Mouse (Mus musculus): ENCODE data around the gene Selplg. TPM values are rescaled to one million over a fixed set of nuclear protein-coding genes. Genes with fewer than 3 reads are reported as not detected.

Selplg gene
- polyA plus RNA-seq, 1 experiment, result 13.6 TPM

- H3K4me3 ChIP-seq (replicated peaks; ENCODE audit: insufficient read depth, low read depth, low read length), result no peak overlapping the region
- TF ChIP-seq CTCF (IDR thresholded peaks at IDR 0.05; ENCODE audit: borderline replicate concordance, insufficient read depth, low read depth, low read length) (no peak), POLR2A (IDR thresholded peaks at IDR 0.05; ENCODE audit: borderline replicate concordance, insufficient read depth, low read length) (no peak)
- H3K27me3 ChIP-seq (ENCODE audit: control insufficient read depth, insufficient read depth, low read length), result no peaks in the 10 kb centered on the region
- 87% methylated on average over 9 of the region's 9 CpGs for WGBS
- no peak overlapping the region for H3K27ac ChIP-seq (ENCODE audit: insufficient read depth, low read length)
- no peak for DNase-seq
- H3K4me1 ChIP-seq (ENCODE audit: control insufficient read depth, insufficient read depth, low read length), result peaks cover 4% of the 10 kb centered on the region
Observed at GRCm38 (mm10) chr5:113842906-113843305, 10.5 kb upstream of the Selplg start.

- H3K27ac ChIP-seq (ENCODE audit: insufficient read depth, low read length), result no peak overlapping the region
Observed at GRCm38 (mm10) chr5:113842244-113842643, 9.8 kb upstream of the Selplg start.

GRCm38 (mm10) chr5:113841243-113842225 lies 9.1 kb upstream of the Selplg start:
- Histone ChIP-seq H3K4me1 (ENCODE audit: control insufficient read depth, insufficient read depth, low read length) (no peaks in the 10 kb centered on the region), H3K27ac (ENCODE audit: insufficient read depth, low read length) (no peak overlapping the region), H3K4me3 (replicated peaks; ENCODE audit: insufficient read depth, low read depth, low read length) (no peak overlapping the region), H3K27me3 (ENCODE audit: control insufficient read depth, insufficient read depth, low read length) (no peaks in the 10 kb centered on the region)
- 73% methylated on average over 23 of the region's 23 CpGs for WGBS
- no peak for DNase-seq
- no peak for TF ChIP-seq POLR2A (IDR thresholded peaks at IDR 0.05; ENCODE audit: borderline replicate concordance, insufficient read depth, low read length)
- TF ChIP-seq CTCF (IDR thresholded peaks at IDR 0.05; ENCODE audit: borderline replicate concordance, insufficient read depth, low read depth, low read length), result no peak

More at GRCm38 (mm10) chr5:113842244-113842643, 9.8 kb upstream of the Selplg start:
- TF ChIP-seq CTCF (IDR thresholded peaks at IDR 0.05; ENCODE audit: borderline replicate concordance, insufficient read depth, low read depth, low read length), result no peak
- TF ChIP-seq POLR2A (IDR thresholded peaks at IDR 0.05; ENCODE audit: borderline replicate concordance, insufficient read depth, low read length), result no peak
- WGBS, result 92% methylated on average over 9 of the region's 9 CpGs
- no peak overlapping the region for H3K4me3 ChIP-seq (replicated peaks; ENCODE audit: insufficient read depth, low read depth, low read length)
- peaks cover 3% of the 10 kb centered on the region for H3K4me1 ChIP-seq (ENCODE audit: control insufficient read depth, insufficient read depth, low read length)
- no peaks in the 10 kb centered on the region for H3K27me3 ChIP-seq (ENCODE audit: control insufficient read depth, insufficient read depth, low read length)
- no peak for DNase-seq

GRCm38 (mm10) chr5:113840443-113840842 lies 8.0 kb upstream of the Selplg start:
- Histone ChIP-seq H3K27ac (ENCODE audit: insufficient read depth, low read length) (no peak overlapping the region), H3K4me3 (replicated peaks; ENCODE audit: insufficient read depth, low read depth, low read length) (no peak overlapping the region), H3K4me1 (ENCODE audit: control insufficient read depth, insufficient read depth, low read length) (no peaks in the 10 kb centered on the region), H3K27me3 (ENCODE audit: control insufficient read depth, insufficient read depth, low read length) (no peaks in the 10 kb centered on the region)
- DNase-seq, result no peak
- TF ChIP-seq CTCF (IDR thresholded peaks at IDR 0.05; ENCODE audit: borderline replicate concordance, insufficient read depth, low read depth, low read length) (no peak), POLR2A (IDR thresholded peaks at IDR 0.05; ENCODE audit: borderline replicate concordance, insufficient read depth, low read length) (no peak)
- WGBS, result 93% methylated on average over 4 of the region's 4 CpGs

GRCm38 (mm10) chr5:113836961-113837360 lies 4.5 kb upstream of the Selplg start:
- no peak overlapping the region for H3K4me3 ChIP-seq (replicated peaks; ENCODE audit: insufficient read depth, low read depth, low read length)
- no peaks in the 10 kb centered on the region for H3K27me3 ChIP-seq (ENCODE audit: control insufficient read depth, insufficient read depth, low read length)
- WGBS, result 87% methylated on average over 10 of the region's 10 CpGs
- no peaks in the 10 kb centered on the region for H3K4me1 ChIP-seq (ENCODE audit: control insufficient read depth, insufficient read depth, low read length)
- no peak for DNase-seq
- H3K27ac ChIP-seq (ENCODE audit: insufficient read depth, low read length), result no peak overlapping the region
- TF ChIP-seq POLR2A (IDR thresholded peaks at IDR 0.05; ENCODE audit: borderline replicate concordance, insufficient read depth, low read length) (no peak), CTCF (IDR thresholded peaks at IDR 0.05; ENCODE audit: borderline replicate concordance, insufficient read depth, low read depth, low read length) (no peak)

- no peak overlapping the region for H3K27ac ChIP-seq (ENCODE audit: insufficient read depth, low read length)
- no peak for DNase-seq
- TF ChIP-seq CTCF (IDR thresholded peaks at IDR 0.05; ENCODE audit: borderline replicate concordance, insufficient read depth, low read depth, low read length) (no peak), POLR2A (IDR thresholded peaks at IDR 0.05; ENCODE audit: borderline replicate concordance, insufficient read depth, low read length) (no peak)
- no peak overlapping the region for H3K4me3 ChIP-seq (replicated peaks; ENCODE audit: insufficient read depth, low read depth, low read length)
- no peaks in the 10 kb centered on the region for H3K4me1 ChIP-seq (ENCODE audit: control insufficient read depth, insufficient read depth, low read length)
- no peaks in the 10 kb centered on the region for H3K27me3 ChIP-seq (ENCODE audit: control insufficient read depth, insufficient read depth, low read length)
- 64% methylated on average over 16 of the region's 16 CpGs for WGBS
Observed at GRCm38 (mm10) chr5:113833316-113833947, 988 bp upstream of the Selplg start.

GRCm38 (mm10) chr5:113831741-113832140 lies 703 bp downstream of the Selplg start:
- no peak for DNase-seq
- Histone ChIP-seq H3K27ac (ENCODE audit: insufficient read depth, low read length) (no peak overlapping the region), H3K4me1 (ENCODE audit: control insufficient read depth, insufficient read depth, low read length) (no peaks in the 10 kb centered on the region), H3K27me3 (ENCODE audit: control insufficient read depth, insufficient read depth, low read length) (no peaks in the 10 kb centered on the region), H3K4me3 (replicated peaks; ENCODE audit: insufficient read depth, low read depth, low read length) (no peak overlapping the region)
- TF ChIP-seq CTCF (IDR thresholded peaks at IDR 0.05; ENCODE audit: borderline replicate concordance, insufficient read depth, low read depth, low read length), result no peak
- TF ChIP-seq POLR2A (IDR thresholded peaks at IDR 0.05; ENCODE audit: borderline replicate concordance, insufficient read depth, low read length), result no peak
- 74% methylated on average over 3 of the region's 3 CpGs for WGBS
